Mouse (Mus musculus) T-helper 1 cell (primary cell): ENCODE data around the gene Abcf1.

Experiments used
- in situ Hi-C: fragments of 300-600 bp; cut with MboI, MseI; formaldehyde crosslinking; loops from one replicate; pipeline ENCODE4 v1.15.1; 2025; ENCODE audit warnings: high pct_unique_total_duplicates

Gene Abcf1

GRCm38 (mm10) chr17:35920862-35921562 lies 48.5 kb downstream of the Abcf1 start:
- in situ Hi-C loops, result loop anchor here (10.0 kb wide), 1 partner anchor 194 kb away; no protein-coding TSS in a partner anchor

GRCm38 (mm10) chr17:35920384-35920783 lies 49.2 kb downstream of the Abcf1 start:
- in situ Hi-C loops, result loop anchor here (10.0 kb wide), 1 partner anchor 194 kb away; no protein-coding TSS in a partner anchor

GRCm38 (mm10) chr17:35919864-35920301 lies 49.7 kb downstream of the Abcf1 start:
- in situ Hi-C loops, result loop anchor here (10.0 kb wide), 1 partner anchor 195 kb away; no protein-coding TSS in a partner anchor

- in situ Hi-C loops, result no loop called here
These were observed 50.4 kb downstream of the Abcf1 start for GRCm38 (mm10) chr17:35919060-35919715.

- in situ Hi-C loops, result no loop called here
These were observed 51.1 kb downstream of the Abcf1 start for GRCm38 (mm10) chr17:35918276-35919059.

GRCm38 (mm10) chr17:35917463-35918251 lies 51.9 kb downstream of the Abcf1 start:
- in situ Hi-C loops, result no loop called here

GRCm38 (mm10) chr17:35917143-35917462 lies 52.5 kb downstream of the Abcf1 start:
- in situ Hi-C loops, result no loop called here

- in situ Hi-C loops, result no loop called here
These were observed 53.0 kb downstream of the Abcf1 start, which contains the start of the genes Mrps18b and Ppp1r10 for GRCm38 (mm10) chr17:35916297-35917142. Gene Mrps18b (minus strand): TSS chr17:35916389. Gene Ppp1r10 (plus strand): TSS chr17:35916434.

GRCm38 (mm10) chr17:35915538-35916296 lies 53.8 kb downstream of the Abcf1 start:
- in situ Hi-C loops, result no loop called here

DNA sequence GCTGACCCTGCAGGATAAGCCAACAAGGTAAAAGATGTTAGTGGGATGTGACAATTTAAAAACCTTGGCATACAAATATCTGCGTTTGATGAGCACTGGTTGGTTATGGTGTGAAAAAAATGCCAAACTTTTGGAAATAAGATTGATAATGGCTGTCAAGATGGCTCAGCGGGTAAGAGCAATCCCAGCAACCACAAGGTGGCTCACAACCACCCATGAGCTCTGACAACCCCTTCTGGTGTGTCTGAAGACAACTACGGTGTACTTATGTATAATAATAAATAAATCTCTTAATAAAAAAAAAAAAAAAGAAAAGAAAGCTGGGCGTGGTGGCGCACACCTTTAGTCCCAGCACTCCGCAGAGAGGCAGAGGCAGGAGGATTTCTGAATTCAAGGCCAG lies 54.6 kb downstream of the Abcf1 start:
- in situ Hi-C loops, result no loop called here

GRCm38 (mm10) chr17:35909919-35910369 lies 59.6 kb downstream of the Abcf1 start, which contains the start of gene Atat1:
Gene Atat1 (minus strand): TSS chr17:35910075.
- in situ Hi-C loops, result loop anchor here (5.0 kb wide), 1 partner anchor 83 kb away; no protein-coding TSS in a partner anchor

- in situ Hi-C loops, result loop anchor here (5.0 kb wide), 1 partner anchor 82 kb away; no protein-coding TSS in a partner anchor
These were observed 60.2 kb downstream of the Abcf1 start for GRCm38 (mm10) chr17:35909186-35909918.

DNA sequence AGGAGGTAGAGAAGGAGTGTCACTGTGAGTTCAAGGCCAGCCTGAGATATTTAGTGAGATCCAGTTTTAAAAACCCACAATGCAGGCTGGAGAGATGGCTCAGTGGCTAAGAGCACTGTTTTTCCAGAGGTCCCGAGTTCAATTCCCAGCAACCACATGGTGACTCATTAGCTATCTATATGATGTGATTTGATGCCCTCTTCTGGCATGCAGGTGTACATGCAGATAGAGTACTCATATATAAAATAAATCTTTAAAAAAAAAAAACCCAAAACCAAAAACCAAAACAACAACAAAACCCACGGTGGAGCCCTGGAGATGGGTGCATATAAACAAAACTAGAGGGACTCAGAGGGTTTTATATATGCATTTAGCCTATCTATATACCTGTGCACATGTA lies 62.0 kb downstream of the Abcf1 start:
- in situ Hi-C loops, result loop anchor here (5.0 kb wide), 1 partner anchor 80 kb away; no protein-coding TSS in a partner anchor
